Mouse (Mus musculus): ENCODE measurements around the gene Poc1b.

- TF ChIP-seq CTCF (IDR thresholded peaks at IDR 0.05; ENCODE audit: low read depth, low read length) (no peak), TAL1 (conservative IDR thresholded peaks at IDR 0.05; ENCODE audit: low read depth, low read length) (no peak)
These were observed 20.1 kb downstream of the Poc1b start for GRCm38 (mm10) chr10:99126954-99127353.

All from G1E (cell line).